Mouse (Mus musculus) MEL (cell line): ENCODE results near the gene Pip5kl1.

ENCODE experiments used
- CHD2 ChIP-seq: IDR thresholded peaks from 2 replicates; pipeline ENCODE4 v1.6.1; 2011; ENCODE audit warnings: low read length, improper control_type of control experiment
- CTCF ChIP-seq, 3 experiments: IDR thresholded peaks in 2 of 3; conservative IDR thresholded peaks in 1 of 3; 2 replicates each; pipeline ENCODE4 v1.5.1; 2011 to 2012; ENCODE audit warnings: low read length in 3 of 3, low read depth in 2 of 3, mild to moderate bottlenecking in 2 of 3, improper control_type of control experiment in 1 of 3, inconsistent platforms in 1 of 3, mixed read lengths in 1 of 3, moderate library complexity in 1 of 3; ENCODE audit not compliant: control insufficient read depth in 1 of 3, insufficient read depth in 1 of 3, poor library complexity in 1 of 3, severe bottlenecking in 1 of 3
- POLR2A ChIP-seq, 2 experiments: IDR thresholded peaks; 2 replicates each; pipeline ENCODE4 v1.6.1; 2011 to 2012; ENCODE audit warnings: low read length in 2 of 2, mild to moderate bottlenecking in 2 of 2, control low read depth in 1 of 2, improper control_type of control experiment in 1 of 2, low read depth in 1 of 2, moderate library complexity in 1 of 2; ENCODE audit not compliant: control insufficient read depth in 1 of 2, insufficient read depth in 1 of 2, poor library complexity in 1 of 2
- SIN3A ChIP-seq: IDR thresholded peaks from 2 replicates; pipeline ENCODE4 v1.6.1; 2012; ENCODE audit warnings: low read length, improper control_type of control experiment, inconsistent platforms
- TCF12 ChIP-seq: IDR thresholded peaks from 2 replicates; pipeline ENCODE4 v1.6.1; 2014; ENCODE audit warnings: low read depth, mild to moderate bottlenecking, inconsistent platforms, low read length, improper control_type of control experiment, moderate library complexity
- ZNF384 ChIP-seq: IDR thresholded peaks from 2 replicates; pipeline ENCODE4 v1.6.1; 2012; ENCODE audit warnings: low read depth, mild to moderate bottlenecking, inconsistent platforms, low read length, improper control_type of control experiment

DNA sequence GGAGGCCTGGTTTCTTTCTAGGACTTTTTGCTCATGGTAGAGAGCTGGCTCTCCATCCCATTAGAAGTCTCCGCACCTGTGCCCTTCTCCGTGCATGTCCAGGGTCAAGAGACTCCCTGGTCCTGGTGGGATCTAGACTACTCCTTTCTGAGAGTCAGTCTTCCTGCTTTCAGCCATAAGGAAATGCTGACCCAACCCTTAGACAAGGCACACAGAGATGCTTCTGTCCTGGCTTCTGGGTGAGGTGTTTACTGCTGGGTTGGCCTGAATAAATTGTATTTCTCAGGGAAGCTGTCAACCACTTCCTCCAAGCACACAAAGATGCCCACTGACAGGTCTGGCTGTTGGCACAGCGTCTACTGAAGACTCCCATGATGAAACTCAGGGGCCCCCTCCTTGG, 24.8 kb downstream of the Pip5kl1 start, which contains the start of gene St6galnac6:
- TF ChIP-seq POLR2A (IDR thresholded peaks at IDR 0.05; ENCODE audit: control insufficient read depth in 1 of 2, insufficient read depth in 1 of 2, low read depth in 1 of 2, low read length in 2 of 2, poor library complexity in 1 of 2) (no peak), ZNF384 (no peak), TCF12 (no peak), CTCF (IDR thresholded peaks at IDR 0.05 in 2 of 3, conservative IDR thresholded peaks at IDR 0.05 in 1 of 3; ENCODE audit: control insufficient read depth in 1 of 3, insufficient read depth in 1 of 3, low read depth in 2 of 3, low read length in 3 of 3, poor library complexity in 1 of 3, severe bottlenecking in 1 of 3) (no peak), CHD2 (no peak), SIN3A (no peak)
